In genomic region chr16:30735969-30736368, GRCm38 (mm10) we compare ENCODE assay signal across 12 mouse cellular contexts.
DNase-seq lines count a peak whose midpoint lies in the region; ATAC-seq and TF ChIP-seq lines count a peak whose summit lies in the region.
"Had no signal": no experiment of that assay in that cellular context is flagged by ENCODE, and none has a peak within 500 bp of the region (broad histone marks: within the 10 kb centered on the region; RNA-seq: fewer than 3 reads in every experiment).

No protein-coding gene starts in this region.

- 0 out of 2 replicates have a peak overlapping the region, but pooled peaks have one; percentile 6 for H3K4me2 ChIP-seq in intestine, embryonic 14.5 days (ENCODE audit: low read length)
- H3K4me2 ChIP-seq in intestine, postnatal 0 days (replicated peaks; ENCODE audit: low read depth) = no peak overlapping the region
- H3K4me2 ChIP-seq: embryonic facial prominence, embryonic 13.5 days; liver, embryonic 11.5 days had no signal

- TF ChIP-seq EP300 in ES-Bruce4 (IDR thresholded peaks at IDR 0.05; ENCODE audit: insufficient read depth, low read depth, low read length) = 0 out of 2 replicates have a peak, but pooled peaks have one; percentile 36

- no peaks in the 10 kb centered on the region for H3K9me3 ChIP-seq in intestine, embryonic 14.5 days (ENCODE audit: control insufficient read depth, low read length)
- H3K9me3 ChIP-seq in intestine, postnatal 0 days (ENCODE audit: control insufficient read depth) = no peaks in the 10 kb centered on the region
- H3K9me3 ChIP-seq in ES-Bruce4 (replicated peaks; ENCODE audit: control insufficient read depth, insufficient read depth, low read length, poor library complexity, severe bottlenecking) = no peaks in the 10 kb centered on the region
- H3K9me3 ChIP-seq: embryonic facial prominence, embryonic 13.5 days had no signal

- no peaks in the 10 kb centered on the region for H3K27me3 ChIP-seq in intestine, embryonic 14.5 days (replicated peaks; ENCODE audit: control insufficient read depth, insufficient read depth, low read length)
- H3K27me3 ChIP-seq in intestine, postnatal 0 days (replicated peaks; ENCODE audit: control insufficient read depth, insufficient read depth, low read length) = no peaks in the 10 kb centered on the region
- no peaks in the 10 kb centered on the region for H3K27me3 ChIP-seq in ES-Bruce4 (ENCODE audit: control insufficient read depth, insufficient read depth, low read length, poor library complexity, severe bottlenecking)
- H3K27me3 ChIP-seq: embryonic facial prominence, embryonic 13.5 days had no signal

- no peak overlapping the region for H3K27ac ChIP-seq in intestine, embryonic 14.5 days (ENCODE audit: low read depth)
- H3K27ac ChIP-seq in intestine, postnatal 0 days (ENCODE audit: low read depth, low read length) = no peak overlapping the region
- H3K27ac ChIP-seq in ES-Bruce4 (ENCODE audit: insufficient read depth, low read length) = peak overlapping the region; percentile 68

- H3K36me3 ChIP-seq in intestine, embryonic 14.5 days (ENCODE audit: control insufficient read depth, insufficient read depth, low read length) = no peaks in the 10 kb centered on the region
- H3K36me3 ChIP-seq in intestine, postnatal 0 days (ENCODE audit: control insufficient read depth, insufficient read depth) = no peaks in the 10 kb centered on the region
- H3K36me3 ChIP-seq in ES-Bruce4 (ENCODE audit: control insufficient read depth, insufficient read depth, low read length, poor library complexity, severe bottlenecking) = no peaks in the 10 kb centered on the region
- H3K36me3 ChIP-seq: embryonic facial prominence, embryonic 13.5 days had no signal

- intact Hi-C loops in heart, postnatal 10 days (cut with DNase I) = loop anchor here (2.0 to 5.0 kb wide), 4 partner anchors 59 to 336 kb away; no protein-coding TSS in a partner anchor

- DNase-seq in intestine, embryonic 14.5 days (ENCODE audit: low spot score) = no peak
- DNase-seq in R1 (ENCODE audit: low read depth, low spot score) = peak; percentile 78
- peak; percentile 24 to 36 for DNase-seq in heart, postnatal 10 days
- no peak for DNase-seq in cerebellum, adult 9-11 months
- DNase-seq in spleen, postnatal 4 days (ENCODE audit: low spot score in 2 of 2) = no peak
- no peak for DNase-seq in thymus, postnatal 25 days
- DNase-seq: layer of hippocampus, postnatal 36 days; thymus, postnatal 14 days had no signal

- no peak for ATAC-seq in intestine, embryonic 14.5 days (replicated peaks; ENCODE audit: low FRiP score, low TSS enrichment, low read depth)
- ATAC-seq in intestine, postnatal 0 days = no peak

- no peak for TF ChIP-seq CTCF in intestine, postnatal 0 days (IDR thresholded peaks at IDR 0.05; ENCODE audit: low read depth)
- no peak for TF ChIP-seq CTCF in ES-Bruce4 (IDR thresholded peaks at IDR 0.05; ENCODE audit: low read depth, low read length)

- TF ChIP-seq POLR2A in ES-Bruce4 (IDR thresholded peaks at IDR 0.05; ENCODE audit: insufficient read depth, low read length) = no peak

- H3K4me3 ChIP-seq in intestine, embryonic 14.5 days (ENCODE audit: low read depth, low read length) = no peak overlapping the region
- H3K4me3 ChIP-seq in intestine, postnatal 0 days (ENCODE audit: low read depth, low read length) = no peak overlapping the region
- H3K4me3 ChIP-seq in ES-Bruce4 (ENCODE audit: low read depth, low read length) = no peak overlapping the region
- H3K4me3 ChIP-seq: embryonic facial prominence, embryonic 13.5 days had no signal

- no peak overlapping the region for H3K9ac ChIP-seq in intestine, embryonic 14.5 days (ENCODE audit: low read length)
- H3K9ac ChIP-seq in intestine, postnatal 0 days (ENCODE audit: low read depth, low read length) = no peak overlapping the region
- peak overlapping the region; percentile 30; the same call in 1 of the 2 replicates for H3K9ac ChIP-seq in ES-Bruce4 (ENCODE audit: low read depth, poor library complexity, severe bottlenecking)

- WGBS in intestine, embryonic 14.5 days = 25% methylated on average over 7 of the region's 7 CpGs
- 46% methylated on average over 7 of the region's 7 CpGs for WGBS in intestine, postnatal 0 days

- H3K4me1 ChIP-seq in intestine, embryonic 14.5 days (replicated peaks; ENCODE audit: control insufficient read depth, insufficient read depth, low read length) = peaks cover 25% of the 10 kb centered on the region
- no peaks in the 10 kb centered on the region for H3K4me1 ChIP-seq in intestine, postnatal 0 days (replicated peaks; ENCODE audit: control insufficient read depth, insufficient read depth, low read length)
- peaks cover 11% of the 10 kb centered on the region for H3K4me1 ChIP-seq in ES-Bruce4 (ENCODE audit: control insufficient read depth, insufficient read depth, low read length)

Comparison
In these comparisons a context has a peak if more than half of its experiments do, and no peak if none do; other contexts are left out.
1. DNase-seq: peak in R1 (single experiment) and heart, postnatal 10 days (2 of 2); none in intestine, embryonic 14.5 days (single experiment), cerebellum, adult 9-11 months (single experiment), spleen, postnatal 4 days (0 of 2) and thymus, postnatal 25 days (single experiment).